Mouse (Mus musculus) lung, adult 2 months (tissue): ENCODE results near the gene Syt6.

Experiments
- CTCF ChIP-seq: fragments of 200-500 bp; IDR thresholded peaks from 2 replicates; pipeline ENCODE4 v1.5.1; 2011; ENCODE audit warnings: mild to moderate bottlenecking, low read length, control low read depth; ENCODE audit not compliant: insufficient read depth
- POLR2A ChIP-seq: fragments of 200-500 bp; IDR thresholded peaks from 2 replicates; pipeline ENCODE4 v1.6.1; 2011; ENCODE audit warnings: low read depth, mild to moderate bottlenecking, control low read depth, low read length, borderline replicate concordance; ENCODE audit errors: extremely low read depth

- no peak for TF ChIP-seq POLR2A
- TF ChIP-seq CTCF: no peak
These were observed 14.6 kb downstream of the Syt6 start for GRCm38 (mm10) chr3:103589636-103590035.
